Mouse (Mus musculus) gastrocnemius, adult 2 months (tissue): ENCODE data around the gene Tmem95. TPM values are rescaled to one million over a fixed set of nuclear protein-coding genes. Genes with fewer than 3 reads are reported as not detected.

ENCODE experiments used
- DNase-seq: peaks from one replicate; pipeline ENCODE4 v3.0.0; 2022
- H3K27ac ChIP-seq: fragments of 200-600 bp; 2 replicates; pipeline ENCODE4 v1.8.1; 2022; ENCODE audit warnings: mild to moderate bottlenecking
- H3K4me3 ChIP-seq: fragments of 200-600 bp; 2 replicates; pipeline ENCODE4 v1.8.1; 2022; ENCODE audit warnings: mild to moderate bottlenecking, moderate library complexity
- CTCF ChIP-seq: fragments of 200-600 bp; IDR thresholded peaks from 2 replicates; pipeline ENCODE4 v1.8.1; 2022; ENCODE audit warnings: antibody characterized with exemption, mild to moderate bottlenecking, moderate library complexity
- intact Hi-C: fragments of 180-260 bp; cut with DNase I; formaldehyde crosslinking; loops from one replicate; pipeline ENCODE4 v1.15.1; 2025
- total RNA-seq, 2 experiments: library from RNA; stranded (reverse); gene quantifications; 2 replicates each; pipeline ENCODE4 v1.2.3; 2021

Gene Tmem95
- total RNA-seq, 2 experiments from 2014 or later, result not detected

DNA sequence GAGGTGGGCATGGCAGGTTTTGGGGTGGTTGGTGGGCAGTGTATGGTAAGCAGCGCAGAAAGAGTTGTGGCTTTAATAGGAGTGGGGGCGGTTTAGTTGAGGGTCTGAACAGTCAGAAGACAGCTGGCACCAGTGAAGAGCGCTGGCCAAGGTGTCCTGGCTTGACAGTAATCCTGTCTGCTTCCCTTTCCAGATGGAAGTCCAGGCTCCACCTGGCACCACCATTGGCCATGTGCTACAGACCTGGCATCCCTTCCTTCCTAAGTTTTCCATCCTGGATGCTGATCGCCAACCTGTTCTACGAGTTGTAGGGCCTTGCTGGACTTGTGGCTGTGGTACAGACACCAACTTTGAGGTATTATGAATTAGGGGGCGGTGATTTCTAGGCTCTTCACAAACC is 29.8 kb downstream of the Tmem95 start:
- peak overlapping the region; percentile 97; the same call in 1 of the 2 replicates for H3K4me3 ChIP-seq

DNA sequence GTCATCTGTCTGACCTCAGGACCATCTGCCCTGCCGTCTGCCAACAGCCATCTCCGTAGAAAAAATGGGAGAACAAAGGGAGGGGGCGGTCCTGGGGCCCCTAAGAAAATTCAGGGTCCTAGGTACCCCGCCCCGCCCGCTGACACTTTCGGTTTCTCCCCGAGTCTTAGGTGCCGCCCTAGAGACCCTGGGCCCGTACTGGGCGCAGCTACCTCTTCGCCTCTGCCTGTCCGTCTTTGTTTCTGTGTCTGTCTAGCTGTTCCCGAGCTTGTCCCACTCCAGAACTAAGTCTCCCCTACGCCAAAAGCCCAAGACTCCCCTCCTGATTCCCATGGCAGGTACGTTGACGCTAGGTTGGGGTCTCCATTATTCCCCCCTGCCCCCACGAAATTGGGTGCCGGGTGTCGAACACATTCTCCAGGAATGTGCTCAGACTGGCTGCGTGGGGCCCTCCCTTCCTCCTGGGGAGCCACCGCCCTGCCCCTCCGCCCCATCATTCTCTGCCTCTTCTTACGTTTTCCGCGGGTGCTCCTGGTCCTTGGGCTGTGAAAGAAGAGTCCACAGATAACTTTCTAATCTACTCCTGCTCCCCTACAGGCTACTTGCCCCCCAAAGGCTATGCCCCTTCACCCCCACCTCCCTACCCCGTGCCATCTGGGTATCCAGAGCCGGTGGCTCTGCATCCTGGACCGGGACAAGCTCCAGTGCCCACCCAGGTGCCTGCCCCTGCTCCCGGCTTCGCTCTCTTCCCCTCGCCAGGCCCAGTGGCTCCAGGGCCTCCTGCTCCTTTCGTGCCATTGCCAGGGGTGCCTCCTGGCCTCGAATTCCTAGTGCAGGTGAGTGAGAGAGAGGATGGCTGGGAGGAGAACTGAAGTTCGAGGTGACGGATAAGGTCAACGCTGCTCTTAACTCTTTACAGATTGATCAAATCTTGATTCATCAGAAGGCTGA is 30.8 kb downstream of the Tmem95 start:
- peak overlapping the region; percentile 97 for H3K4me3 ChIP-seq
- TF ChIP-seq CTCF, result no peak
- peak overlapping the region; percentile 91 for H3K27ac ChIP-seq
- DNase-seq, result peak; percentile 55
- intact Hi-C loops, result loop anchor here (2.0 kb wide), 1 partner anchor 88 kb away; the partner anchor contains the start of gene Polr2a

More for the DNA sequence above, 29.8 kb downstream of the Tmem95 start:
- no peak for DNase-seq
- H3K27ac ChIP-seq, result 0 out of 2 replicates have a peak overlapping the region, but pooled peaks have one; percentile 91
- intact Hi-C loops, result no loop called here
- no peak for TF ChIP-seq CTCF

DNA sequence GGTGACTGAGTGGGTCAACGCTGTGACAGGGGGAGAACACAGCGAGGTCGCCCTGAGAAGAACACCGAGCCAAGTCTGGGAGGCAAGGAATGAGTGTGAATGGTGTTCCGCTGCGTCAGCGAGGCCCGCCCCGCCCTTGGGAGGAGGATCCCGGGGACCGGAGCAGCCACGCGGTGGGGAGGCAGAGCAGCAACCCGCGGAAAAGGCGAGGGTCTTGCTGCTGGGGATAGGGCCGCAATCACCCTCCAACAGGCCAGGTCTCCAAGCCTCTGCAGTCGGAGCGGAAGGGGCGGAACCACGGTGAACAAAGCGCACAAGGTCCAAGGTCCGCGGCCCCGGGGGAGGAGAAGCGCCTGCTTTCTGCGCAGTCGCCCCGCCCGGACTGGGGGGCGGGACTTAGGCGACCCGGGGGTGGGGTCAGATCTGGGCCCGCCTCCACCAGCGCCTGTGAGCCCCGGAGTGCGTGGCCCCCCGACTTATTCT is 31.6 kb downstream of the Tmem95 start, which contains the start of gene Plscr3:
Gene Plscr3 (plus strand): TSS at position 179 of the 483 bp plus-strand sequence.
- Histone ChIP-seq H3K4me3 (peak within 1 kb of the TSS; percentile 97), H3K27ac (peak within 1 kb of the TSS; percentile 91)
- peak; percentile 94 for DNase-seq
- TF ChIP-seq CTCF, result no peak
- intact Hi-C loops, result loop anchor here (2.0 kb wide), 1 partner anchor 87 kb away; the partner anchor contains the start of gene Polr2a

DNA sequence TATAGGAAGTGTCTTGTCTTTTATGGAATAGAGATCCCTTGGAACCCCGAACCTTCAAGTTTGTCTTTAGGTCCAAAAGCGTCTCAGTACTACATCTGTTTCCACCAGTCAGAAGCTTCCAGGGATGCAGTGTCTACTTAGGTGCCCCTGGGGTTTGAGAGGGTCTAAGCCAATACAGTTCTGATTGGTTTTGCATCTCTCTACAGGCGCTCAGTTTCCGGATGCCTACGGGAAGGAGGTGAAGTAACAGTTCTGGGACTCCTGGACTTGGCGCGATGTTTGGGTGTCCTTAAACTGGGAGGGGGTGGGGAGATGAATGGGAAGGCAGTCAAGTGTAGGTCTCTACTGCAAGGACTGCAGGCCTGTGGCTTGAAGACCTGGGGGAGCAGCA is 39.1 kb downstream of the Tmem95 start:
- DNase-seq, result peak; percentile 49
- no peak for TF ChIP-seq CTCF
- Histone ChIP-seq H3K27ac (peak overlapping the region; percentile 98), H3K4me3 (peak overlapping the region; percentile 94)
- intact Hi-C loops, result no loop called here

DNA sequence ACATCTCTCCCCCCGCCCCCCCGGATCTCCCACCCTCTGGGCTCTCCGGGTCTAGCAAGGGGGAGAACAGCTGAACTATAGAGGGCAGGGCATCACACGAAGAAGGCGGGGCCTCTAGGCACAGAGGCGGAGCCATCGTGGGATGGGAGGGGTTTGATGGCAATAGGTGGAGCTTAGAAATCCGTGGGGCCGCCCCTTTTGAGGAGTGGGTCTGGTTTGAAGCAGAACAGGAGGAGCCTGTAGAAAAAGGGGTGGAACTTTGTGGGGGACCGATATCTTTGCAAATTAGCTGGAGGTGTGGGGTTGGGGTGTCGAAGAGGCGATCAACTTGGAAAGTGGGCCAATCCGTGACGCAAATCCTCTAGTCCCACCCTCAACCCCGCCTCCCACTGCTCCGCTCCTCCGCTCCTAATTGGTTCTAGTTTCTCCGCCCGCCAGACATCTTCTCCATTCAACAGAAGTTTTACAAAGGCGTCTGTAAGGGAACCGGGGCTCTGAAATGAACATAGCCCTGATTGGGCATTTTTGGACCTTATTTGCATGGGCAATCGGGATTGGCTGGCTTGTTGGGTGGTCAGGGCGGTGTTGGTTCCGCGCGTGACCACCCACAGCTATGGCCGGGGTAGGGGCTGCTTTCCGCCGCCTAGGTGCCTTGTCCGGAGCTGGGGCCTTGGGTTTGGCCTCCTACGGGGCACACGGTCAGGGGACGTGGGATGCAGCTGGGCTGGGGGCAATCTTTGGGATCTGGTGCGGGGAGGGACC is 39.7 kb downstream of the Tmem95 start, which contains the start of gene Tmem256:
Gene Tmem256 (plus strand): TSS at position 563 of the 762 bp plus-strand sequence.
- no peak for TF ChIP-seq CTCF

DNA sequence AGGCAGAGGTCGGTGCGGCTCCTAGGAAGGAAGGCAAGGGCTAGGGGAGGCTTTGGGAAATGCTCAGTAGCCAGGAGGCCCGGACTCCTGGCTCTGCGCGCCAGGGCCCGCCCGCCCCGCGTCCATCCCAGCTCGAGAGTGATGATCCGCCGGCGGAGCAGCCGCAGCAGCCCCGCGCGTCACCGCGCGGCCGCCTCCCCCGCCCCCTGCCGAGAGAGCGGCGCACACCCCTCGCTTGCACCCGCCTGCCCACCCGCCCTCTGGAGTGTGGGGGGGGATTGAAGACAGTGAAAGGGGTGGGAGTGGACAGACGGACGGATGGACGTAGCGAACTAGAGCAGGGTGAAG is 40.2 kb downstream of the Tmem95 start, which contains the start of gene Nlgn2:
Gene Nlgn2 (minus strand): TSS at position 181 of the 348 bp plus-strand sequence.
- no peak for DNase-seq
- Histone ChIP-seq H3K27ac (peak within 1 kb of the TSS; percentile 98), H3K4me3 (peak within 1 kb of the TSS; percentile 94)
- peak; percentile 26 for TF ChIP-seq CTCF
- intact Hi-C loops, result loop anchor here (2.0 kb wide), 1 partner anchor 33 kb away; the partner anchor contains the start of gene Tmem102

More for the DNA sequence above, 39.7 kb downstream of the Tmem95 start, which contains the start of gene Tmem256:
- DNase-seq, result peak; percentile 95
- H3K4me3 ChIP-seq, result peak within 1 kb of the TSS; percentile 94
- H3K27ac ChIP-seq, result peak within 1 kb of the TSS; percentile 98
- intact Hi-C loops, result loop anchor here (2.0 kb wide), 1 partner anchor 33 kb away; the partner anchor contains the start of gene Tmem102

DNA sequence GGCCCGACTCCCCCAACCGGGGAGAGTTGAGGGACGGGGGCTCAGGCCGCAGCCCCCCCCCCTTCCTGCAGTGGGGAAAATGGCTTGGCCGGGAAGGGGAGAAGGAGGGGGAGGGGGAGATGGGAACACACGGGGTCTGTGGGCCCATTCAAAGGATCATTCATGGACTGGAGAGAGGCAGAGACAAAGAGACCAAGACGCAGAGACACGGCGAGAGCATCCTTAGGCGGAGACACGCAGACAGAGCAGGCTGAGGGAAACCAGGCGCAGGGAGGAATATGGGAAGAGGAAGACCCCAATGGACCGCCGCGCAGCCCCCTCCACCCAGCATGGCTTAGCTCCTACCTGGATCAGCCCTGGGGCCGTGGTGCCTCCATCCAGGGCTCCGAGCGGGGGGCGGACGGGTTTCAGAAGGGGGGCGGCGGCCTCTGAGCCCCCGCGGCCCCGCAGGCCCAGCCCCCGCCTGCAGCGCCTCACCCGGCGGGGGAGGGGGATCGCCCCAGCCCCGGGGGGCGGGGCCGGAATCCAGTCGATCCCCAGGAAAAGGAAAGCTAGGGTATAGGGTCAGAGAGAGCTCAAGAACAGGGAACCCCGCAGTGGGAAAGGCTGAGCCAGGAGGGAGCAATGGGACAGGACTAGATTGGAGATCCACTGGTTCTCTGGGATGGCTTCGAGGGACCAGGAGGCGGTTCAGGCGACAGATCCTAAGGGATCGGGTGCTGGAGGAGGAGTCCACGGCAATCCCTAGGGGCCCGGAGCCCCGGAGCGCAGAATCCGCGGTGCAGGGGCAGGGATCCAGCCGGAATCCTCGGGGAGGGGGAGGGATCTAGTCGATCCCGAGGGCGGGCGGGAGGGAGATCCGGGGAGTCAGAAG is 40.9 kb downstream of the Tmem95 start:
- H3K4me3 ChIP-seq, result peak overlapping the region; percentile 94
- peak; percentile 66 for DNase-seq
- TF ChIP-seq CTCF, result no peak
- H3K27ac ChIP-seq, result peak overlapping the region; percentile 98
- intact Hi-C loops, result loop anchor here (2.0 kb wide), 1 partner anchor 32 kb away; the partner anchor contains the start of gene Tmem102

DNA sequence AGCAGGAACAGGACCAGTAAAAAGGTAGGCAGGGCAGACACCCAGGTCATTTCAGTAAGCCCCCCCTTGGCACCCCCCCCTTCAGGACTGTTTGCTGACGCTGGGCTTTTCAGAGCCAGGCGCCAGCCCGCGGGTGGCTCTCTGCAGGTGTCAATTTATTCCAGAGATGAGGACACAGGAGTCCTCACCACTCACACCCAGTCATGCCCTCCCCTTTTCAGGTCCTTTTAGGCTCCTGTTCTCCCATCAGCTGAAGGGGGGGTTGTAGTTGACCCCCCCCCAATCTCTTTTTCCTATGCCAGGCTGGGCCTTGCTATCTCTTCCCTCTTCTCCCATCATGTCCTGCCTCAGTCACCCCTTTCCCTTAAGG is 41.9 kb downstream of the Tmem95 start:
- intact Hi-C loops, result loop anchor here (2.0 kb wide), 1 partner anchor 31 kb away; the partner anchor contains the start of gene Tmem102
- H3K27ac ChIP-seq, result no peak overlapping the region
- H3K4me3 ChIP-seq, result no peak overlapping the region
- no peak for TF ChIP-seq CTCF
- no peak for DNase-seq

DNA sequence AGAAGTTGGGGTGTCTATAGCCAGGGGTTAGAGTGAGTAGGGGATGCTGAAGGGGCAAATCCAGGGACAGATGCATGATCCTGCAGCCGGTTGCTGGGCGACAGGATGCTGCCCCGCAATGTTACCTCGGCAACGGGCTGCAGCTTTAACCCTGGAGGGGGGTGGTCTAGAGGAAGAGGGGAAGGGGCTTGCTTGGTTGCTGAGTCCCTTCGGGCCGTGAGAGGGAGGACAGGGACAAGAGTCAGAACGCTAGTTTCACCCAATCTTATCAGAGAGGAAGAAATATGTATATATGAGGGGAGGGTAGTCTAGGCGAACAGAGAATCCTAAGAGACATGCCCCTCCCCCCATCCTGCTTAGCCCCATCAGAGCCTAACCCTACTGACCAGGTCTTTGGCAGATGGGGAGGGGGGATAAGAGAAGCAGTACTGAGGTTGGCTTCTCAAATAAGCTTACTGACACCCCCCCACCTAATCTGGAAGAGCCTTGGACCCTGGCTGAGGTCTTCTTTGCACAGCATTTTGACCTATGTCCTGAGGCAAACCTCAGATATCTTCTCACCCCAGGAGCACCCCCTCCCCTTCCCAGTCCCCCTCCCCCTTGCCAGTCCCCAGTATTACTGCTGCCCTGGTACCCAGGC is 42.4 kb downstream of the Tmem95 start:
- DNase-seq, result no peak
- H3K4me3 ChIP-seq, result no peak overlapping the region
- intact Hi-C loops, result no loop called here

DNA sequence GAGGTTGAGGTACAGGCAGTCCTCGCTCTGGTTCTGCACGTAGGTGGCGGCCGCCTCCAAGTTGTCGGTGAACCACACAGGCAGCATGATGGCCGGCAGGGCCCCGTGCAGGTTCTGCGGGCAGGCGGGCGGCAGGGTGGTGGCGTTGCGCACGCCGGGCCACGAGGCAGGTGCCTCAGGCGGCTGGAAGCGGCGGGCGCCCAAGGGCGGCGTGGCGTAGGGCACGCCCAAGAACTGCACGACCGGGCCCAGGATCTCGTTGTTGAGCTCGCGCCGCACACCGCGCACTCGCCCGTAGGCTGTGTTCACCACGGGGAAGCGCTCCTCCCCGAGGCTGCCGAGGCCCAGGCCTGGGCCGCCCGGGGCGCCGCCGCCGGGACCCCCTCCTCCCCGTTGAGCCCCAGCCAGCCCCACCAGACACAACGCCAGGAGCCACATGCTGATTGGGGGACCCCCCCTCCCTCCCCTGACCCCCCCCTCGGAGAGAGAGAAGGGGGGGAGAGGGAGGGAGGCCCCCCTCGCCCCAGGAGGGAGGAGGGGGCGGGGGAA is 43.7 kb downstream of the Tmem95 start:
- intact Hi-C loops, result no loop called here
- peak; percentile 49 for DNase-seq
- no peak overlapping the region for H3K27ac ChIP-seq
- peak overlapping the region; percentile 60 for H3K4me3 ChIP-seq
- TF ChIP-seq CTCF, result no peak

More for the DNA sequence above, 42.4 kb downstream of the Tmem95 start:
- no peak overlapping the region for H3K27ac ChIP-seq
- no peak for TF ChIP-seq CTCF
